Mouse (Mus musculus) mature B cell (primary cell): ENCODE measurements around the gene Tubg1.
"Not testable (repeated sequence)": the region's sequence is repeated elsewhere in the genome, so short reads cannot be mapped to it uniquely, and the experiment has no call there.

Experiments
- in situ Hi-C: fragments of 300-500 bp; cut with MboI; formaldehyde crosslinking; loops from 2 replicates; pipeline ENCODE4 v1.14.3; 2019

The Tubg1 gene

DNA sequence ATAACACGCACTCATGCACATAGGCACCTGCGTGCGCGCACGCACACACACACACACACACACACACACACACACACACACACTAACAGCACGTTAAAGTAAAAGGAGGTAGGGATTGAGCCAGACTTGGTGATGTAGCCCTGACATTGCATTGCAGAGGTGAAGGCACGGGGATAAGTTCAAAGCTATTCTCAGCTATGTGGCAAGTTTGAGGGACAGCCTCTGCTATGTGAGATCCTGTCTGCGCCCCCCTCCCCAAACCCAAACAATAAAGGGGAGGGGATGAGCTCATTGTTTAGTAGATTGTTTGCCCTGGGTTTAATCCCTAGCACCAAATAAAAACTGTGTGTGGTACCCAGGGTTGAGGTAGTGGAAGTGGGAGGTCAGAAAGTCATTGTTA, 21.4 kb downstream of the Tubg1 start:
- in situ Hi-C loops, result no loop called here

DNA sequence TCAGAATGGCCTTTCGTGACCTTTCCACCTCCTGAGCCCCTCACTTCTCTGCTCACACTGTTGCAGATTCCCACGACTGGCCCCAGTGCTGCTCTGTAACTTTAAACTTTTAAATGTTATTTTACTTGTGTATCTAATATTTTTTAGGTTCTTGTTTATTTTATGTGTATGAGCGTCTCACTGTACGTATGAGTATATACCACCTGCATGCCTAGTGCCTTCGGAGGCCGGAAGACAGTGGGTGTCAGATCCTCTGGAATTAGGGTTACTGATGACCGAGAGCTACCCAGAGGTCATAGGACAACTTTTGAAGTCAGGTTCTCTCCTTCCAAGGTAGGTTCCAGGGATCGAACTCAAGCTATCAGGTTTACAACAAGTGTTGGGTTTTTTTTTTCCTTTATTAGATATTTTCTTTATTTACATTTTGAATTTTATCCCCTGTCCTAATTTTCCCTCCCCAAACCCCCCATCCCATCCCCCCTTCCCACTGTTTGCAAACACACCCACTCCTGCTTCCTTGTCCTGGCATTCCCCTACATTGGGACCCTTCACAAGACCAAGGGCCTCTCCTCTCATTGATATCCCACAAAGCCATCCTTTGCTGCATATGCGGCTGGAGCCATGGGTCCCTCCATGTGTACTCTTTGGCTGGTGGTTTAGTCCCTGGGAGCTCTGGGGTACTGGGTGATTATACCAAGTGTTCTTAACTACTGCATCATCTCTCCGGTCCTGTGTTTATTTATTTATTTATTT, 22.7 kb downstream of the Tubg1 start:
- in situ Hi-C loops, result no loop called here

DNA sequence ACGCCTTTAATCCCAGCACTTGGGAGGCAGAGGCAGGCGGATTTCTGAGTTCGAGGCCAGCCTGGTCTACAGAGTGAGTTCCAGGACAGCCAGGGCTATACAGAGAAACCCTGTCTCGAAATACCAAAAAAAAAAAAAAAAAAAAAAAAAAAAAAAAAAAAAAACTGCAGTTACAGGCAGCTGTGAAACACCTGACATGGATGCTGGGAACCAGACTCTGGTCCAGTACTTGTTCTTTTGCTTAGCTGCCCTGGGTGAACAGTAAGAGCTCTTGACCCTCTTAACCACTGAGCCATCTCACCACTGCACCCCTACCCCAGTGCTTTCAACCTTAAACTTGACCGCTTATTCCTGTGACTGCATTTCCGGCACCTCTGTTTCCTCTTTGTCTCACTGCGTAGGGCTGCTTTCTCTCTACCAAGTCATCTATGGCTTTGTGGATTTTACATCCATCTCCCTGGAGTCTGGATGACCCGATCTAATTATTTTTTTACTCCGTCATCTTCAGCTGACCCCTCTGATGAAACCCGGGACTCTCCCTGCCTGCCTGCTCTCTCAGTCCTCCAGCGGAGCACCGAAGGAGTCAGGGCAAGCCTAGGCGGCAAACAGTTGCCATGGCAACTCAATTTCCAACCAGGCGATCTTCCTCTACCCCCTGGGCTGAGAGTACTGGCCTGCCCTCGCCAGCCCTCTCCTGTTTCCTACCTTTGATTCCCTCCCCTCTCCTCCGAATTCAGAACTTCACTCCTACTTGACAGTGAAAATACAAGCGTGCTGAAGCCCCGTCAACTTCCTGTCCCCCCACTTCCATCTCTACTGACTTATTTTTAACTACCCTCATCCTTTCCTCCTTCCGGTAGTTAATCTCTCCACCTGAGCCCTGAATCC, 23.8 kb downstream of the Tubg1 start:
- in situ Hi-C loops, result no loop called here

DNA sequence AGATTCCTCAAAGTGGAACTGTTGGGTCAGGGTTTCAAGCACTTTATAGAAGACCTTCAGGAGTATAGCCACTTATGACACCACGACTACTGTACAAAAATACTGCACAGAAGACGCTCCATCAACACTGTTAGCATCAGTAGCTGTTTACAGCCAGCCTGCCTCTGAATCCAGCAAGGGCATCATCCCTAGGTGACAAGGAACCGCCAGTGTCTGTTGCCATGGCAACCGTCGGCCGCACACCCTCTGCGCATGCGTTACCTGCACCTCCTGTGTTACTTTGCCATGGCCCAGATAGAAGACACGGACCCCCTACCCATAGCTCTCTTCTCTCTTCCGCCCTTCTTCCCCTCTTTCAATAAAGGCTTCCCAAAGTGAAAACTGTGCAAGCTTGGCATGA, 26.6 kb downstream of the Tubg1 start:
- in situ Hi-C loops, result no loop called here

DNA sequence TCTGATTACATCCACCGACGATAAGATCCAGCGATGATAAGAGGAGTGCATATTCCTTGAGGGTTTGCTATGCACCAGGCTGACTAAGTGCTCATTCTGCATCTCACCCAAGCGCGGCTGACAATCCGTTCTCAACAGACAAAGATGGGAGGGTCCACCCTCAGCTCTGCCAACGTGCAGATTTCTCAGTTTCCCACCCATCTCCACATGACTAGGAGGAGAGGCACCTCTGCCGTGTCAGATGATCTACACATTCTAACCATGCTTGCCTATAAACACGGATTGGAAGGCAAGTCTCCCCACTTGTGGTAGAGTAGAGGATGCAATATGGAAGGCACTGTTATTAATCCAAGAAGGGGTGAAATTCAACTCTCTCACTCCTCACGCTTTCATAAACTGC, 29.0 kb downstream of the Tubg1 start:
- in situ Hi-C loops, result no loop called here

DNA sequence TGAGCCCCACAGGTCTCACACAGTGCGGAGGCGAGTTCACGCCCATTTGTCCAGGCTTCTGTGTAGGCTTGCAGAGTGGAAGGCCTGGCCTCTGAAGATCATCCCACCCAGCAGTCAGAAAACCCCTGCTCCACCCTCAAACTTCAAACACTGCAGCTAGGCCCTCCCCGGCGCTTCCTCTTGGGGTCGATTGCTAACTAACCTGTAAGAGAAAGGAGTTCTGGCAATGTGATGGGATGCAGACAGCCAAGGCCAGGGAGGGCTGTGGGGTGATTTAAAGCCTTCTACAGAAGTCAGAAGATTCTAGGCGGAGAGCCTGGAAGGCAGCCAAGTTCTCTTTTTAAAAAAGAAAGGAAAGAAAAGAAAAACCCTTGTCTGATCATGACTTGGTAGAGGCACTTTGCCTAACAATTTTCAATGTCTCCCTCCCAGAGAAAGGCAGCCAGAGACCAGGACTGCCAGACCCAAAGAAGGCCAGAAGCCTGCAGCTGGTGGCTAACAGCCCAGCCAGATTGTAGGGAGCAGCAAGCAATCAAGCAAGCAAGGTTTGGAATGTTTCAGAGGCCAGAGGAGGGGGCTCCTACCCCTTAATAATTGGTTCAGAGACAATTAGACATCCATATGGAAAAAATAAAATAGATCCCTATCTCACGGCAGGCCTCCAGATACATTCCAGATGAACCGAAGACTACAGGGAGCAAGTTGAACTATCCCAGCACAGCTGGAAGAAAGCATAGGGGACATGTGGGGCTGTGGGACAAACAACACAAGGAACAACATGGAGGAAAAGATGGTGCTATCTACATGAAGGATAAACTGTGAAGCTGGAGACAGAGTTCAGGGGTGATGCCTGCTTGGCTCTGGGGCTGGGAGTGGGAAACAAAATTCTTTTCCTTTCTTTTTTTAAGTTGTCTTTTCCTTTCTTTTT, 29.7 kb downstream of the Tubg1 start:
- in situ Hi-C loops, result no loop called here

DNA sequence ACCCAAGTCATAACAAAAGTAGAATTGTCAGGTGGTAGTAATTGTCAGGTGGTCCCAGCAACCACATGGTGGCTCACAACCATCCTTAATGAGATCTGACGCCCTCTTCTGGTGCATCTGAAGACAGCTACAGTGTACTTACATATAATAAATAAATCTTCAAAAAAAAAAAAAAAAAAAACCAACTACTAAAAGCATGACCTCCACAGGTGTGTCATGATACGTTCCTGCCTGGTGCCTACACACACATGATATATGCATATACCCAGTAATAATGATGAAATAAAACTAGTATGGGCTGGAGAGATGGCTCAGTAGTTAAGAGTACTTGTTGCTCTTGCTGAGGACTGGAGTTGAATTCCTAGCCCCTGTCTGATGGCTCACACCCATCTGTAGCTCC, 31.3 kb downstream of the Tubg1 start:
- in situ Hi-C loops, result no loop called here

DNA sequence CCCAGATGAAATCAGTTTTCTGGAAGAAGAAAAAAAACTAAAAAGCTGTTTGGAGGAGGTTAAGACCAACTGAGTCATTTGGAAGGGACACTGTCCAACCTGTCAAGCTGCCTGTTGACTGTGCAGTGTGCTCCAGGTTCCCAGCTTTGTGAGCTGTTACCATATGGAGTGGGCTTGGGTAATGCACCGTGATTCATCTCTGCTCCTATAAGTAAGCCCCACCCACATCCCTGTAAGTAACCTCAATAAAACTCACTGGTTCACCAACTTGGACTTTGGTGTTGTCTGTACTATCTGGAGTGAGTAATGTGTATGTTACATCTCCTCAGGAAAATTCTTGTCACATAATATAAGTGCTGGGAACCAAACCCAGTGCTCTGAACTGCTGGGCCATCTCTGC, 33.1 kb downstream of the Tubg1 start:
- in situ Hi-C loops, result no loop called here

DNA sequence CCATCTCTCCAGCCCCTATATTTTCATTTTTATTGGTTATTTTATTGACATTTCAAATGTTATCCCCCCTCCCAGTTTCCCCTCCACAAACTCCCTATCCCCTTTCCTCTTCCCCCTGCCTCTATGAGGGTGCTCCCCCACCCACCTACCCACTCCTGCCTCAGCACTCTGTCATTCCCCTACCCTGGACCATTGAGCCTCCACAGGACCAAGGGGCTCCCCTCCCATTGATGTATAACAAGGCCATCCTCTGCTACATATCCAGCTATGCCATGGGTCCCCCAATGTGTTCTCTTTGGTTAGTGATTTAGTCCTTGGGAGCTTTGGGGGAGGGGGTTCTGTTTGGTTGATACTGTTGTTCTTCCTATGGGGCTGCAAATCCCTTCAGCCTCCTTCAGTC, 34.9 kb downstream of the Tubg1 start:
- in situ Hi-C loops, result no loop called here

DNA sequence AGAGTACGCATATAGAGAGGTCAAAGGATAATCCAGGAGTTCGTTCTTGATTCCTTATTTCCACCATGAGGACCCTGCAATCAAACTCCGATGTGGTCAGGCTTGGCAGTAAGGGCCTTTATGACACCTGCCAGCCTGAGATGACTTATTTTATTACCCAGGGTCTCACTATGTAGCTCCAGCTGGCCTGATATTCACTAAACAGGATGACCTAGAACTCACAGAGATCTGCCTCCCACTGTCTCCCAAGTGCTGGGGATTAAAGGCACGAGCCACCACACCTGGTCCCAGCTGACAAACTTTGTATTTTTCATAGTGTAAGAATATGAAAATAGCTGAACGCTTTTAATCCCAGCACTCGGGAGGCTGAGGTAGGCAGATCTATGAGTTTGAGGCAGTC, 35.4 kb downstream of the Tubg1 start:
- in situ Hi-C loops, result no loop called here

DNA sequence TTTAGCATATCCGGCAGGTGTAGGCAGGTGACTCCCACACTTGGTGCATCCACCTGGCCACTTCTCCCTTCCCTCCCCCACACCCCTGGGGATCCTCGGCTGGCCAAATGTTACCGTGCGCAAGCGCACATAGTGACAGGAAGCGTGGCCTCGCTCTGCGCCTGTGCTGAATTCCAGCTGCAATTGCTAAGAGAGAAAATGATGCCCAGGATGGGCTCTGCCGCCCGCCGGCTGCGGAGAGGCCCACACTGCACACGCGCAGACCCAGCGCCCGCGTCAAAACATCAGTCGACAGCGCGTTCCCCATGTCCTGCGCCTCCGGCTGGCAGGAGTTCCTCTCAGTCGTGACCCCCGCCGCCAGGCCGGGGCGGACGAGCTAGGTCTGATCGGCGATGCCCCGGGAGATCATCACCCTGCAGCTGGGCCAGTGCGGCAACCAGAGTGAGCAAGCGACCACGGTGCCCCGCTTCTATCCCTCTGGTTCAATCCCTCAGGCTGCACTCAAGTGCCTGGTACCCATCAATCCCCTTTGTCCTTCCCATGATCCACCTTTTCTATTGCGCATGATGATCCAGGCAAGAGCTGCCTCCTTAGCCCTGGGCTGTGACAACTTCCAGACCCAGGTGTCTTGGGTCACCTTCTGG, 36.1 kb downstream of the Tubg1 start, which contains the start of gene Tubg2:
Gene Tubg2 (plus strand): TSS at position 180 of the 644 bp plus-strand sequence.
- in situ Hi-C loops, result no loop called here

DNA sequence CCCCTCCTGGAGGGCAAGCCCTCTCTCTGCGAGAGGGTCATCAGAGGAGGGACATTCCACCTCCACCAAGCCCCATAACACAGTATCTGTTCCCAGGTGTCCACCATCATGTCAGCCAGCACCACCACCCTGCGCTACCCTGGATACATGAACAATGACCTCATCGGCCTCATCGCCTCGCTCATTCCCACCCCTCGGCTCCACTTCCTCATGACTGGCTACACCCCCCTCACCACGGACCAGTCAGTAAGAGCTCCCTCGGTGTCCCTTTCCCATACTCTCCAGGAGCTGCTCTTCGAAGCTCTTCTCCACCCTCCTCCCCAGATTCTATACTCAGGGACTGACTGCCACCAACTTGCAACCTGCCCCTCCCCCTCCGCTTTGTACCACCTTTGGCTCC, 40.4 kb downstream of the Tubg1 start:
- in situ Hi-C loops, result not testable (repeated sequence)

DNA sequence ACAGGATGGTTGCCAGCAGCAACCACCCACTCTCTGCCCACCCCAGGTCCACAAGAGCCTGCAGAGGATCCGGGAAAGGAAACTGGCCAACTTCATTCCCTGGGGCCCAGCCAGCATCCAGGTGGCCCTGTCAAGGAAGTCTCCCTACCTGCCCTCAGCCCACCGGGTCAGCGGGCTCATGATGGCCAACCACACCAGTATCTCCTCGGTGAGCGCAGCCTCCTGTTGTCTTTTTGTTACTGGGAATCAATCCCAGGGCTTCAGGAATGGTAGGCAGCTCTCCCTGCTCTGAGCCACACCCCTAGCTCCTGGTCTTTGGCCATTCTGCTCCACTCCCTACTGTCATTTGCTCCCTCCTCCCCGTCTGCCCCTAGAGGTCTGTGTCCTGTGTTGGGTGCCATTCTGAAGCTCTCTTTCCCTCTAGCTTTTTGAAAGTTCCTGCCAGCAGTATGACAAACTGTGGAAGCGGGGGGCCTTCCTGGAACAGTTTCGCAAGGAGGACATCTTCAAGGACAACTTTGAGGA, 41.3 kb downstream of the Tubg1 start:
- in situ Hi-C loops, result not testable (repeated sequence)

DNA sequence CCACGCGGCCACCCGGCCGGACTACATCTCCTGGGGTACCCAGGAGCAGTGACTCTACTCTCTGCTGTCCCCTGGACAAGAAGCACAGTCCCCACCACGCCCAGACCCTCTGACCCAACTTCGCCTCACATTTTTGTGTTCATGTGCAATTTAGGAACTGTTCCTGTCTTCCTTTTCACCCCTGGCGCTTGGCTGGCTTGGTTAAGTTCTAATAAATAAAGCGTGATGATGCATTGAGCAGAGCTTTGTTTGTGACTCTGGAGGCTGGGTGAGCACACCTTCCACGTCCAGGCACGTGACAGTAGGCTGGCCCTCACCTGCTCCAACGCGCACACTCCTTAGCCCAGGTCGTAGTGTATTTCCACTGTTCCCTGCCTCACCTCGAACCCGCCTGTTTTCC, 41.8 kb downstream of the Tubg1 start:
- in situ Hi-C loops, result no loop called here

DNA sequence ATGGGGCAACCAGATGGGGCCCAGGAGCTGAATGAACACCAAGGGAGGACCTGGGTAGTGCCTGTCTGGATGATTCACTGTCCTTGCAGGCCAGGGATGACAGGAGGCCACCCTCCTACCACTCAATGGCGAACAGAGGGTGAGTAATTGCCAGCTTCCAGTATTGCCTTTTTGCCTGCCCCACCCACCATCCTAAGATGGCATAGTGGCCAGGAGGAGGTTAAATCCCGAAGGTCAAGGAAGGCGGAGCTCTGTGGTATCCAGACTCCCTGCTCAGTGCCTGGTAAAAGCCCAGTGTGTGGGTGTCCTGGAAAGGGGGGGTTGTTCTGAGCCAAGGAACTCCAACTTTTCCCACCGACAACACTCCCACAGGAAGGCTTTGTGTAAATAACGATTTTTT, 42.6 kb downstream of the Tubg1 start:
- in situ Hi-C loops, result no loop called here

DNA sequence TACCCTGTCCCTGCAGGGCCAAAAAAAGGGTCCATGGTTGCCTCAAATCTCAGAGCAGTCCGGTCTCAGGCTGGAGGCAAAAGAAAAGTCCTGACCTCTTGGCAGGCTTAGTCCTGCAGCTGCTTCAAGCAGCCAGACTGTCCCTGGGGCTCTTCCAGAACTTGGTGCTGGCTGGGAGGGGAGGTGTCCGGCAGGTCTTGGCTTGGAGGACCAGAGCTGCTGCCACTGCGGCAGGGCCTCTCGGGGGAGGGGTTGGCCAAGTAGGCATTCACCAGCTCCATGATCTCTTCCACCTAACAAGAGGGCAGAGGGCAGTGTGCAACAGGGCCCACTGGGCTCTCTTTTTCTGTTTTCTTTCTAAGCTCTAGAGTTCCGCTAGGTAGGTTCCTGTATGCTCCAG, 43.0 kb downstream of the Tubg1 start:
- in situ Hi-C loops, result no loop called here

DNA sequence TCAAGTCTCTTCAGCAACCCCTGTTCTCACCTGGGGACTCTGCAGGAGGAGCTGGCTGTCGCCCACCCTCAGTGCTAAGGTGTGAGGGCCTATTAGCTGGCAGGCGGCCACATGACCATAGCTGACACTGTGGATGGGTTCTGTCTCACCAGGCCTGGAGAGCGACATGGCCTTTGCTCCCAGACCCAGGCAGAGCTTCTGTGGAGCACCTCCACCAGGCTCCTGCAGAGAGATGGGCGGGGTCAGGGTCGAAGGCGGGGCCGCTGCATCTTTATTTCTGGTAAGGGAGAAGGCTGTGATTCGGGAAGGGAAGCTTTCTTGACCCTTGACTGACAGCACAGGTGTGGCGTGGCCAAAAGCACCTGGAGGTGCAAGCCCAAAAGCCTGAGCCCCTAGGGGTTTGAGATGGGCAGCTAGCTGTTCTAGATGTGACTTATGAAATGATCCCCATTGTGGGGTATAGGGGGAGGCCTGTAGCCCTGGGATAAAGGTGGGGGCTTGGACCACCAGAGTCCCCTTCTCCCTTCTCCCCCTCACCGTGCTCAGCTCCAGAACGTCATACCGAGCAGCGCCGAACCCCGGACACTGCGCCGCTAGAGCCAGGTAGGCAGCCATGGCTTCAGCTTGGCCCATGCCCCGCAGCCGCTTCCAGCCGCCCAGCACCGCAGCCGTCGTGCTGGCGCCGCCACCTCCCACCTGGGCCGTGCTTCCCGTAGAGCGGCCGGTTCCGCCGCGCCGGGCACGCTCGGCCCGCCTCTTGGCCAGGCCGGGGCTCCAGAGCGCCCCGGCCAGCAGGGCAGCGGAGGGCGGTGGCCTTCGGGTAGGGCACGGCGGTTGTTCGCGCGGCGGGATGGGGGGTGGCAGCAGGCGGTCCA, 44.0 kb downstream of the Tubg1 start:
- in situ Hi-C loops, result no loop called here

DNA sequence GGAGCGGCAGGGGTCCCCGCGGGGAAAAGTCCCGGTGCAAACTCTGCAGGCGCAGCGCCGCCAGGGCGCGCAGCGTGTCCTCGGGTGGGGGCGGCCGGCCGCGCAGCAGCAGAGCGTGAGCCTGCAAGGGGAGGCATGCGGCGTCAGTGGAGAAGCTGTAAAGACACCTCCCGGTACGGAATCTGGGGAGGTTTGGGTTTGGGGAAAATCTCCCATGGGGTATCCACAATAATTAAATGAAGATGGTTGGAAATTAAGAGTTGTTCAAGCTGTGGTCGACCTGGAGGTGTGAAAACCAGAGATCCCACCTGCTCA, 44.6 kb downstream of the Tubg1 start:
- in situ Hi-C loops, result no loop called here

DNA sequence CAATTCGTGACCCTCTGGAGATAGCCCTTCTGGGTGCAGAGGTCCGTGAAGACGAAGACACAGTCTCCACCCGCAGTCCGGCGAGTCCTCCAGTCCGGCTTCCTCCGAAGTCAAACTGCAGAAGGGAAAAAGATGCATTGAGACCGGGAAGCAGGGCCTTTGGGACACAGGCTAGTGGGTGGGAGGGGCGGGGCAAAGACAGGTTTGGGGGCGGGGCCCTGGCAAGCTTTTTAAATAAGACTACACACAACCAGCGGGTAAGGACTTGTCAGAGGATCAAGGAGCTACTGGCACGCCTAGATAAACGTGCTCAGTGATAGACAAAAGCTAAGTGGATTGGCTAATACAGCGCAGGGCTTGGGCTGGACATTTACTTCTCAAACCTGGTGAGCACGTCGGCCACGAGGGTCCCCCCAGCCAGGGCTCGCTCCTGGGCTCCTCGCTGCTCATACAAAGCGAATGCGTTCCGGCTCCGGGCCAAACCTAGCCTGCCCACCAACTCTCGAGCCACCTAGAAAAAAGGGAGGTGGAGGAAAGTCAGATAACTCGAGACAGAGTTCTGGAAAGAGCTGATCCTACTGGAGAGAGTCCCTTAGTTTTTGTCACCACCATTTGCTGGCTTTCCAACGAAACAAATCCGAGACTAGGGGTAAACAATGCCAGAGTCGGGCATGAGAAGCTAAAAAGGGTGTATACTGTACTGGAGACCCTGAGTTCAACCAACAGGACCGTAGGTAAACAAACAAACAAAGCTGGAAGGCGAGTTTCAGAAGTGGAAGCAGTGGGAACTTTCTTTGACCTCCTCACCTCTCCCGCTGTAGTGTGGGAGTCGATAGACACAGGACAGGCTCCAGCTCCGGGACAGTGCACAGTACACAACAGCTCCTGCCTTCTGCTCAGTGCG, 45.2 kb downstream of the Tubg1 start:
- in situ Hi-C loops, result no loop called here

DNA sequence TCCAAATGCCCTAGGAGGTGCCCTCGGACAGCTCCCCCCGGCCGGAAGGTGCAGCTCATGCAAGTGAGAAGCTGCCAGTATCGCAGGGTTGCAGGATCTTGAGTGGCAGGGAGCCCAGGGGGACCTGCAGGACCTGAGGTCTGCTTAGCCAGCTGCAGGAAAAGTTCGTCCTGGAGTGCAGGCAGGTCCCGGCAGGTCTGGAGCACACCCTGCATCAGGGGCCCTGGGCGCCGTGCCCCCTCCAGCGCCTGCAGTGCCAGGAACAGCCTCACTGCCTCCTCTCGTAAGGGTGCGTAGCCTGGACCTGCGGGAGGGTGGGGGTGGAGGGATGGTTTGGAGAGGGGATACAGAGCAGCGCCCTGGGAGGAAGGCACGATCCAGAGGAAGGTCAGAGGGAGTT, 46.6 kb downstream of the Tubg1 start:
- in situ Hi-C loops, result no loop called here
